Mouse (Mus musculus) myocyte (in vitro differentiated cells): ENCODE data around the gene Cryz.

Experiments
- CEBPB ChIP-seq: IDR thresholded peaks from 2 replicates; pipeline ENCODE4 v1.6.1; 2011; ENCODE audit warnings: mild to moderate bottlenecking, moderate library complexity; ENCODE audit not compliant: poor library complexity, insufficient read depth, severe bottlenecking
- E2F4 ChIP-seq: IDR thresholded peaks from one replicate; pipeline ENCODE4 v1.6.1; 2011; ENCODE audit warnings: mild to moderate bottlenecking, control low read depth, moderate library complexity; ENCODE audit not compliant: insufficient read depth
- MAX ChIP-seq: IDR thresholded peaks from one replicate; pipeline ENCODE4 v1.6.1; 2011; ENCODE audit warnings: low read depth, mild to moderate bottlenecking, control low read depth
- MYOD1 ChIP-seq, 3 experiments: IDR thresholded peaks; one replicate each; pipeline ENCODE4 v1.6.1; 2011; ENCODE audit warnings: control low read depth in 2 of 3, low read depth in 2 of 3, mild to moderate bottlenecking in 2 of 3, moderate library complexity in 1 of 3; ENCODE audit not compliant: insufficient read length in 2 of 3, control insufficient read depth in 1 of 3
- MYOG ChIP-seq, 3 experiments: IDR thresholded peaks; one replicate each; pipeline ENCODE4 v1.6.1; 2011; ENCODE audit warnings: control low read depth in 2 of 3, low read depth in 2 of 3, mild to moderate bottlenecking in 2 of 3; ENCODE audit not compliant: insufficient read length in 2 of 3, control insufficient read depth in 1 of 3, insufficient read depth in 1 of 3
- POLR2A ChIP-seq: IDR thresholded peaks from one replicate; pipeline ENCODE4 v1.6.1; 2011; ENCODE audit warnings: low read depth, mild to moderate bottlenecking, control low read depth, moderate library complexity; ENCODE audit not compliant: insufficient read length
- POLR2AphosphoS2 ChIP-seq: IDR thresholded peaks from one replicate; pipeline ENCODE4 v1.6.1; 2011; ENCODE audit warnings: low read depth, control low read depth; ENCODE audit not compliant: insufficient read length
- USF1 ChIP-seq: IDR thresholded peaks from one replicate; pipeline ENCODE4 v1.6.1; 2011; ENCODE audit warnings: low read depth, mild to moderate bottlenecking, control low read depth, moderate library complexity

- TF ChIP-seq POLR2A, result no peak
- TF ChIP-seq POLR2AphosphoS2, result no peak
- no peak for TF ChIP-seq MAX
- TF ChIP-seq CEBPB, result no peak
- TF ChIP-seq USF1, result no peak
- TF ChIP-seq MYOD1 (IDR thresholded peaks at IDR 0.05; ENCODE audit: control insufficient read depth in 1 of 3, insufficient read length in 2 of 3, low read depth in 2 of 3), result no peak
- no peak for TF ChIP-seq MYOG (IDR thresholded peaks at IDR 0.05; ENCODE audit: control insufficient read depth in 1 of 3, insufficient read depth in 1 of 3, insufficient read length in 2 of 3, low read depth in 2 of 3)
- TF ChIP-seq E2F4, result no peak
Observed at GRCm38 (mm10) chr3:154593596-154593995, 2.9 kb upstream of the Cryz start.
